Mouse (Mus musculus): ENCODE measurements around the gene Mgam.
A peak's percentile ranks its signal among the peaks of the same experiment; 100 is the strongest.
"Not testable (repeated sequence)": the region's sequence is repeated elsewhere in the genome, so short reads cannot be mapped to it uniquely, and the experiment has no call there.

The Mgam gene

DNA sequence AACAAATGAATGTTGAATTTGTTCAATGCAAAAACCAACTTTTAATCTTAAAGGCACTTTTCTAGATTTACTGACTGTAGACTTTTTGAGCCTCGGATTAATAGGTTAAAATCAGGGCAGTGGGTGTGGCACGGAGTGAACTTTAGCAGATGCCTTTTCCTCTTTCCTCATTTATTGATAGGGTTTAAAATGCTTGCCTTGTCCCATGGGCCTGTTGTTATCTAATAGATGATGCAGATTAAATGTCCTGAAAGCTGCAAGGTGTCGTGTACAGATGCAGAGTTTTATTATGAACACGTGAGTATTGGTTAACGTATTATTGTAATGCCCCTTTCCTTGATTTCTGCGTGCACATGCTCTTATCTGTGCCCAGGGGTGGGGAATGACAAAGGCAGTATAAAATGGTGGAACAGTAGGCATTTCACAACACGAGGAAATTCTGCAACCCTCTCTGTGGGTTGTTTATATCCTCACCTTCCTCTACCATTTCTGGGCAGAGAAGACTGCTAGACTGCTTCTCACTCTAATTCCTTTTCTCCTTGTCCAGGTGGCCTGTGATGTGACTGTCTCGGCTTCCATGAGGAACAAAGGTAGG is at the start of gene Mgam:
TSS of gene Mgam (plus strand) at position 426 of the 595 bp plus-strand sequence.
- no peak for DNase-seq (ENCODE audit: low read depth)

DNA sequence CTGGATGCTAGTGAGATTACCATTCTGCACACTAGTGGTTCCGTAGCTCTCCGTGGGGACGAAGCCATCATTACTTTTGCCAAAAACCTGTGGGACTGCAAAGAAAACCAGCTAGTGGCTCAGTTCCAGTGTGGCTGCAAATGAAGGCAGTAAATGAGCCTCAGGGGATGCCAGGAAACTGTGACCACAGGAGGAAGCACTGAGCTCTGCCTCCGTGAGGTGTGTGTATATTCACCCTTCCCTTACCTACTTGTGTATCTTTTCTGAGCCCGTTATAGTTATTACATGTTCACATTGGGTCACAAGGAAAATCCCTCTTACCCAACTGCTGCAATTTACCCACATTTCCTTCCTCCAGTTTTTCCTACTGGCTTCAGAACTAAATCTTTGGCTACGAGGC is 44.3 kb upstream of the Mgam start:
- DNase-seq (ENCODE audit: low read depth), result no peak

DNA sequence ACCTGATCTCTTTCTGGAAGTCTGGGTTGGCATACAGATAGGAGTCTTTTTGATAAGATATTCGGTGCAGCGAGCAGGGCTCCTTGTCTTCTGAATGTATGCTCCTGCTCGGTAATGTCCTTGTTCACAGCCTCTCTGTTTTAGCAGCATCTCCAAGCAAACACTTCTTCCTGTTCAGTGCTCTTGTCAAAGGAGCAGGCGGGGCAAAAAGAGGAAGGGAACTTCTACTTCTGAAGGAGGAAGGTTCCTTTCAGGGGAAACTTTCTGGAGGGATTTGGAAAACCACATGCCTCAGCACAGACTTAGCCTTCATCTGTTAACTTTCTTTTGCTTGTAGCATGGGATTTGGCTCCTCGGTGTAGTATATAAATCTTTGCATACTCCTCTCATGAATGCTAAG is 43.0 kb upstream of the Mgam start, which contains the start of gene Clec5a:
TSS of gene Clec5a (minus strand) at position 177 of the 400 bp plus-strand sequence.
- no peak for DNase-seq (ENCODE audit: low read depth)

DNA sequence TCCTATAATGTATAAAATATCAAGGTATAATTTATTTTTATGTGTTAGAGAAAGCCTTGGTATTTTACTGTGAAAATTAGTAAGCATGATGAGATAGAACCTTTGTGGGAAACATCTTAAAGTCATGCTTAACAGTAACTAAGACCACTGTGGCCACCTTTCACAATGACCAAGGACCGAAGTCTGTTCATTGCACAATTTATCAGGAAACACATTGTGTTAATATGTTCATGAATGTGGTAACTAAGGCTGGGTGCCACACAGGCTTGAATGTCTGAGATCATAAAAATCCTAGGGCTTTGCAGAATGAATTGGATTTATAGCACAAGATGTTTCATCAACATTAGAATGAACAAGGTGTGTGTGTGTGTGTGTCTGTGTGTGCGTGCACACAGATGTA is 40.3 kb upstream of the Mgam start:
- no peak for DNase-seq (ENCODE audit: low read depth)

DNA sequence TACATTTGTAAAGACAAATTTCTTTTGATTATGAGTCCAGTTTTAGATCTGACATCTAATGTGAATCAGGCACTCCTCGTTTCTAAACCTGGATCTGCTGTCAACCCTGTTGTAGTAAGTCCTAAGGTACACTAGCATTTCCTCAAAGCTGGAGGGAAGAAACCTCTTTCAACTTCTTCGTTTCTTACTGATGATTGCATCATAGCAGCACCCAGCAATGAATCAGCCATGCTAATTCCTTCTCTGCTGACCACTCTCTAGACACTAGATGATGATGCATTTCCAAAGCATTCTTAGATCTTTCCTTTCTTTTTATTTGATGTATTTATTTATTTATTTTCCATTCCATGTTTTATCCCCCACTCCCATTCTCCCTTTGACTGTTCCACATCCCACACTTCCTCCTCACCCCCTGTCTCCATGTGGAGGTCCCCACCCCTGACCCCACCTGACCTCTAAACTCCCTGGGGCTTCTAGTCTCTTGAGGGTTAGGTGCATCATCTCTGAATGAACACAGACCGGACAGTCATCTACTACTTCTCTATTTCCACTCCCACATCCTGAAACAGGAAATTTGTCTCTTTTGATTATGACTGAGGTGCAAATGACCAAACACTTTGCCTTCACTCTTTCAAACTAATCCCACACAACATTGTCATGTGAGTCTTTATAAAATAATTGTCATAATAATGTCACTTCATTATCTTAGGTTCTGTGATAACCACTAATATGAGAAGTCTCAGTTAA is 33.7 kb upstream of the Mgam start:
- DNase-seq (ENCODE audit: low read depth), result no peak

DNA sequence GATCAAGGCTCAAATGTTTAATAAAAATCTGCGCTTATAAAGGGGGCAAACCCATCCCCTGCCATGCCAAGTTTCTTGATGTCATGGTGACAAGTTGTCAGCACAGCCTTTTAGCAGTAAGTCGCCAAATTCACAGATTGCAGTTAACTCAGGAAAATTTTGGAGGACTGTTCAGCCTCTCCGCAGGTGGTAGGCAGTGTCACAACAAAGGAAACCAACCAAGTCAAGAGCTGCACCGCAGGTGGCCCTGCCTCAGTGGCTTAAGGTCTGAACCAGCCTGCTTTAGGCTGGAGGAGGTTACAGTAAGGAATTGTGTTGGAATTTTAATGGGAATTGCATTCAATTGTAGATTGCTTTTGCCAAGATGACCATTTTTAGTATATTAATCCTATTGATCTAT is 30.1 kb upstream of the Mgam start:
- not testable (repeated sequence) for DNase-seq (ENCODE audit: low read depth)

DNA sequence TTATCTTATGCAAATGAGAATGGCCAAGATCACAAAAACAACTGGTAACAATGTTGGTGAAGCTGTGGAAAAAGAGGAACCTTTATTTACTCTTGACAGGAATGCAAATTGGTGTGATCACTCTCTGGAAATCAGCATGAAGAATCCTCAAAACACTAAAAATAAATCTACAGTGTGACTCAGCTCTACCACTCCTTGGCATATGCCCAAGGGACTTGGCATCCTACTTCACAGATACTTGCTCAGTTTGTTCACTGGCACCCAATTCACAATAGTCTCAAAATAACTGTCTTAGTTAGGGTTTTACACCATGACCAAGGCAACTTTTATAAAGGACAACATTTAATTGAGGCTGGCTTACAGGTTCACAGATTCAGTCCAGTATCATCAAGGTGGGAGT is 21.2 kb upstream of the Mgam start:
- DNase-seq (ENCODE audit: low read depth), result no peak

DNA sequence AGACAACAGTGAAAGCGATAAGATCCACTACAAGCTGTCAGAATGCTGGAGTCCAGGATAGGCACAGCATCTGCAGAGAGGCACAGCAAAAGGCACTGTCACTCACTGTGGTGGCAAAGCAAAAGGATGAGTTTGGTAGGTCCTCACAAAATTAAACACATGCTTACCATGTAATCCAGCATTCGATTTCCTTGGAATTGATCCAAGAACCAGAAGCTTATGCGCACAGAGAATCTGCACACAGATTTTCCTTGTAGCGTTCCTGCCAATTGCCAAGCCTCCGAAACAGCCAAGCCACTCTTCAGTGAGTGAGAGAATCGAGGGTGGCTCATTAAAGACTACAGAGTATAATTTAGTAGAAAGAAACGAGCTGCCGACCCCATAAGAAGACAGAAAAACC is 18.4 kb upstream of the Mgam start:
- no peak for DNase-seq (ENCODE audit: low read depth)

DNA sequence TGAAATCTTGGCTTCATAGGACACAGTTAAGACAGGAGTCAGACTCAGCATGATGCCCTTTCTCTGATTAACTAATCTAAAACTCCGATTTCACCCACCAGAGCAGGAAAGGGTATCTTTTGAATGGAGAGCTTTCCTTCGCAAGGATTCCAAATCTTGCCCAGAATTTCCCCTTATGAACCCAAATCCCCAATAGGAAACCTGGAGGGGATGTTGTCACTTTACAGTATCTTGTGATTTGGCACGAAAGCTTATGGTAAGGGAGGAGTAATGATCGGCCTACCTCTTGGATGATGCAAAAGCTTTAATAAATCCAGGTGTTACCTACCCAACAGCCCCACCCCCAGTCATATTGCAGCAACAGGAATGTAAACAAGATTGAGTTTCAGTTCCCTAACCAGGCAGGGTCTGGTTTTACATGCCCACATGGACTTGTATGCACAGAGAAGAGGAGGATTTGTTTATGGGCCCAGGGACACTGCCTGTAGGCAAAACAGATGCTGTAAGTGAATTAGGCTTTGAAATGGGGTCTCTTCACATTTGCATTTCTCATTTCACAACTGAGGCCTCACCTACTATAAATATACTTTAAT is 15.3 kb upstream of the Mgam start, which contains the start of gene Tas2r138:
TSS of gene Tas2r138 (minus strand) at position 51 of the 593 bp plus-strand sequence.
- no peak for DNase-seq (ENCODE audit: low read depth)

DNA sequence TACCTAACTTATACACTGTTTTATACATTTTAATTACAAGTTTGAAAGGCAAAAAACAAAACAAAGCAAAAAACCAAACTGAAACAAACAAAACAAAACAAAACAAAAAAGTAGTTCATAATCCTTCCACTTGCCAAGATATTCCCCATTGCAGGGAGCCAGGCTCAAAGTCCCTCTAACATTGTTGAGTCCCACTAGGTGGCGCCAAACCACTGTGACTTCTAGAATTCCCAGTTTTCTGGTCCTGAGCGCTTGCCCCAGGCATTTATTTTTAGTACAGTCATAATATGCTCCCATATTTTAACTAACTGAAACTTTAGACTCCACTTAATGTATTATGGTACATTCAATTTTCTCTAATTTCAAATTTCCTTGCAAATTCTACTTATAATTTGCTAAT is 10.7 kb upstream of the Mgam start:
- peak; percentile 29 for DNase-seq (ENCODE audit: low read depth)

DNA sequence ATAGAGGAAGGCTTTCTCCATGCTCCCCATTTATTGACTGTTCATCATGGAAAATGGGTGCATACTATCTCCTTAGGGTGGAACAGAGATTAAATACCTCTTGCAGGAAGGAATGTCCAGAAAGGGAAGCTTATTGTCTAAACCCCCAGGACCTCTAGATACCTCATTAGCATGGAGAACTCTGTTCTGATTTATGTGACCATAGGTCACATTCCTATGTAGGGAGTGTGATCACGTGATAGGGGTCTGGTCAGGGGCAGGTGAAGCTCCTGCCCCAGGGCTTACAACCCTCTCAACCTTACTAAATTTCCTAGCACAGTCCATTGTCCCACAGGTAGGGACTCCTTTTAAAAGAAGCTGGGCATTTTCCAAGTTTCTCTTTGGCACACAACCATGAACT is 2.5 kb upstream of the Mgam start:
- no peak for DNase-seq (ENCODE audit: low read depth)

DNA sequence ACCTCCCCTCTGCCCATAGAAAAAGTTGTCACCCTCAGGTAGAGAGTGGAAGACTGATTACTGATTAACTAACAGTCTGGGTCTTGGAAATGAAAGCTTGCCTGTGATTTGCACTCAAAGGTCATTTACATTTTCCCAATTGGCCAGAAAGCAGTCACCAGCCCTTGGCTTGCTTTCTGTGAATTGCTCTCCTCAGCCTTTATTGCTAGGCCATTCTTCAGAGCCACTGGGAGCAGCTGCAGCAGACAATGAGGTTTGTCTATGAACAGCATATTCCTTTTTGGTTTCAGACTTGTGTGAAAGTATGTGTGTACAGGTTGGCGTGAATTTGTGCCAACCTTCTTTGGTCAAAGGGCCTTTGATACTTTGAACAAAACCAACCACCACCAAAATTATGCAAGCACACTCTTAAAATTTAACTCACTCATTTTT is 6.0 kb downstream of the Mgam start:
- no peak for DNase-seq (ENCODE audit: low read depth)

DNA sequence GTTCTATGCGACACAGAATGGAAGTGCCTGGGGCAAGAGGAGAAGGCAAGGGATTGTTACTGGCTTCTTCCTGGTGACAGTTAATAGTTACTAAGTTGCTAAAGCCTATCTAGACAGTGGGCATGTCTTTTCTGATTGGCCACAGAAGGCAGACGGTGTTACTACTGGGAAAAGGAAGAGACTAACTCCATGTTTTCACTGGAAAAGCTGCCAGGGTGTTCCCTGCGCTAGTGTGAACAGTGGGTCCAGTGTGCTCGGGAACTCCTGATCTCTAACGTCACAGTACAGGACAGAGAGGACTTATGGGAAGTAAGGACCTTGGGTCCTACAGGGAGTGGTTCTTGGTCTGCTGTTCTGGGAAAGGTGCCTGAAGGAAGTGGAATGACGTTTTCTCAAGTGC is 6.9 kb downstream of the Mgam start:
- no peak for DNase-seq (ENCODE audit: low read depth)

DNA sequence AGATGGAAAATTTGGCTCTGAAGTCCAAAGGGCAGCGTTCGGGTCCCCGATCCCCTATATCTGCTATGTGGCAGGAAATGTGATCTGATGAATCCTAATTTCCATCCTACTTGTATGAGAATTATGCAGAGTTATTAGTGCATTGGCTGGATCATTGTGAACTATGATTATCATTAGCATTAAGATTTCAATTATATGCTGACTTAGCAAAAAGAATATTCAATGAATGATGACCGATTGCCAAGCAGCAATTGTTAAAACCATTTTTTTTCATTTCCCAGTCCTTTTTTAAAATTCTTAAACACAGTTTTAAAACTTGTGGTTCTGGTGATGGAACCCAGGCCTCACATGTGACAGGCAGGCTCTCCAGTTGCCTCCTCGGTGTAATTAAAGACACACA is 9.1 kb downstream of the Mgam start:
- DNase-seq (ENCODE audit: low read depth), result no peak

DNA sequence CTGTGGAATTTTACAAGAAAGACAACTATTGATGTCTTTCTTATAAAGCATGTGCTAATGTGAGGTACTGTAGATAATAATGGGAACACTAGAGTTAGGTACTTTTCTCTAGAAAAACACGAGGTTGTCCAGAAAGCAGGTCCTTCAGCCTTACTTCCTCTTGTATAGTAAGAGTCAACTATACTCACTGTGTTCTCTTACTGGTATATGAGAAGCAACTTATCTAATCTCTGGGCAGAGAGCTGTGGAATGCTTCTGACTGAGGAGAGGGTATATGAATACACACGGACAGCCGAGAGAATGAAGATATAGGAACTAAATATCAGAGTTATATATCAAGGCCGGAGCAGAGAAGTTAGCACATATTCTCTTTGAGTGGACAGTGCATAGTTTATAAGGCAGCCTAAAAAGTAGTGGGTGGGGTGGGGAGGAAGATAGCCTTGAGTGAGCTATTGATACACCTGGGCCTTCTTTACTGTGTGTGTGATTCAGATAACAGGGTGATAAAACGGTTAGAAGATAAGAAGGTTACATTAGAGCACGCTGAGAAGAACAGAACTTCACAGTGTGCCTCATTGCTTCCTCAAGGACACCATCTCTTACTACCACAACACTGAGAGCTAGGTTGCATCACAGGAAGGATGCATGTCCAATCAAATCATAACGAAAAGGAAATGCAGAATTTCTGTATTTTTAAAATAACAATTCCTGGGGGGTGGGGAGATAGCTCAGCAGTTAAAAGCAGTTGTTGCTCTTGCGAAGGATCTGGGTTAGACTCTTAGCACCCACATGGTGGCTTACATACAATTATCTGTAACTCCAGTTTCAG is 12.3 kb downstream of the Mgam start:
- DNase-seq (ENCODE audit: low read depth), result no peak

DNA sequence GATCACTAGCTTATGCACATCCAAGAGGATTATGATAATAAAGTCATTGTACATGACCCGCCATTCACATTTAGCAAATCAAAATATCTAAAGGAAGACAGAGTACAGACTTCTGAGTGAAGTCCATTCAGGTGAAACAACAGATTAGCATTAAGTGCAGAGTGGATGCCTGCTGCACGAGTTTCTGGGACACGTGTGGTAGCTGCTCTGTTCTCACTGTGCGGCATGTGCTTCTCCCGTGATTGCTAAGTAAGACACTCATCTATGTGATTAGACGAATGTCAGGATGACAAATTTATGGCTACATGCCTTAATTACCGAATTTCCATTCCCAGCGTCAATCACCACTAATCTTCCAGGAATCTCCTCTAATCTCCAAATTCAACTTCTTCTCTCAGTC is 17.1 kb downstream of the Mgam start:
- DNase-seq (ENCODE audit: low read depth), result no peak

DNA sequence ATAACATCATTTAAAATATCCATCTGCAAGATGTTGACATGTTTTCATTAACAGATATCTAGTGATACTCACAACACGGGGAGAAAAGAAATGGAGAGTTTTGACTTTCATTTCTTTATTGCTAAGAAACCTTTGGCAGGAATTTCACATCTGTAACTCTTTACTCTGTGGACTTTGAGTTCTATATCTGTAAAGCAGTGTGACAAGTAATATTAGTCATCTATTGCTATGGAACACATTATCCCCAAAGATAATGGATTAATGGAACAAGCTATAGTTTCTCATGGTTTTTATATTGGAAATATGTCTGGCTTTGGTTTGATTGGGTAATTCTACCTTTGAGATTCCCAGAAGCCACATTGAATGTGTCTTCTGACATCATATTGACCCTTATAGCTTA is 22.3 kb downstream of the Mgam start:
- DNase-seq (ENCODE audit: low read depth), result no peak

DNA sequence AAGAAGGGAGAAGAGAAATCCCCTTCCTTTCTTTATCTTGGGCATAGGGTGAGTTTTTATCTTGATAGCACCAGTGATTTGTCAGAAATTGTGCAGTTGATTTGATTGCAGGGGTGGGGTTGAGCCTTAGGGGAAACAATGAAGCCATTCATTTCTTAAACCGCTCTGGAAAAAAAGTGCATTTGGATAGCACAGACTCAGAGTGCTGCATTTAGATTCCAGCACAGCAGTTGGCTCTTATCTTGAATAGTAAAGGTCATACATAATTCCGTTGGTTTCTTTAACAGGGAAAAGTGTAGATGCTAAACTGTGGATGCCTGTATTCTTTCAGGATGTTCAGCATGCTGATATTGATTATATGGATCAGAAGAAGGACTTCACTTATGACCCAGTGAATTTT is 32.3 kb downstream of the Mgam start:
- DNase-seq (ENCODE audit: low read depth), result no peak

DNA sequence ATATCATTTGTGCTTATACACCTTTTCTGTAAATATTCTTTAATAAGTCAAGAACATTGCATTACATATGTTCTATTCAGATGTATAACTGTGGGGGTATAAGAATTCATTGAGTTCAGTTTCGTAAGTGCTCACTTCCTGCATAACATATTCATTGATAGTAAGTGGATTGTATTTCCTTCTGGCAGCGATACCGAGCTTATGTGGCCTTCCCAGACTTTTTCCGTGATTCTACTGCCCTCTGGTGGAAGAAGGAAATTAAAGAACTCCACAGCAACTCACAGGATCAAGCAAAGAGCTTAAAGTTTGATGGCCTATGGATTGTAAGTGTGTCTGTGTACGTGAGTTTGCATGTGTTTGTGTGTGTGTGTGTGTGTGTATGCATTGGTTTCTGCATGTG is 60.5 kb downstream of the Mgam start:
- DNase-seq (ENCODE audit: low read depth), result peak; percentile 65

DNA sequence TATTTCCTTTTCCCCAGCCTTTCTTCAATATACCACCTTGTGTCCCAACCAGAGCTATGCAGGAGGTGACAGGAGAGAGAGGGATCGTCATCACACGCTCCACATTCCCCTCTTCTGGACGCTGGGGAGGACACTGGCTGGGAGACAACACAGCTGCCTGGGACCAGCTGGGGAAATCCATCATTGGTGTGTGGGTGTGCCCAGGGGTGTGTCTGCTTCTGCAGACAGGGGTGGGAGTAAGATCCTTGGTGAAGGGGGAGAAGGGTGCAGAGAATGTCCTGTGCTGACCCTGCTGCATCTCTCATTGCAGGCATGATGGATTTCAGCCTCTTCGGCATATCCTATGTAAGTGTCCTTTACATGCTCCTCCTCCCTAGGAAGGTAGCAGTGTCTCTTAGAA is 63.4 kb downstream of the Mgam start:
- DNase-seq (ENCODE audit: low read depth), result not testable (repeated sequence)

DNA sequence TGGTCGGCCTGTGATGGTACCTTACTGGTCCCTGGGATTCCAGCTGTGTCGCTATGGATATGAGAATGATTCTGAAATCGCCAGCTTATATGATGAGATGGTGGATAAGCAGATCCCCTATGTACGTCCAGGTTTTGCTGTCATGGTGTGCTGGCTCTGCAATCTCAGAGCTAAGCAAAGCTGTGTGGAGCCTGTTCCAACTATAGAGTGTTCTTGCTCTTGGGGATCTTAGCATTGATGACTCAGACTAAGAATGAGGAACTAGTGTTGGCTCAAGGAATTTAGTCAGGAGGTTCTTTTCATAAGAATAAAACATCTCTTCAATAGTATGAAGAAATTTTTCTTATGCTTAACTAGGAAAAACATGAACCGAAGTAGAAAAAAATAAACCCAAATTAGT is 84.9 kb downstream of the Mgam start:
- DNase-seq (ENCODE audit: low read depth), result not testable (repeated sequence)

DNA sequence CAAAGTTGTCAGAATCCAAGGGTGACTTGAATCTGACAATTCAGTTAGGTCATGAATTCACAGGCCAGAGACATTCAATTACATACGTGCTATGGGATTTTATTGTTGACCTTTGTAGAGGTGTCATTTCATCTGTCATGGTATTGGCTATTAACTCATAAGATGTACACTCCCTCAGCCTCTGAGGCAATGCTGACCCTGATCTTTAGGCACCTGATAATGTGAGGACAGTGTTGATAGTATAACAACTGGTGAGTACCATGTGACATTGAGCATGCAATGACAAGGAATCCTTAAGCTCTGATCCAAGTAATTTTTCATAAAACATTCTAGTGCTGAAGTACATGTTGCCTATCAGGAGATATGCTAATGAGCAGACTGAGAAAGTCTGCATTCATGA is 87.1 kb downstream of the Mgam start:
- no peak for DNase-seq (ENCODE audit: low read depth)

DNA sequence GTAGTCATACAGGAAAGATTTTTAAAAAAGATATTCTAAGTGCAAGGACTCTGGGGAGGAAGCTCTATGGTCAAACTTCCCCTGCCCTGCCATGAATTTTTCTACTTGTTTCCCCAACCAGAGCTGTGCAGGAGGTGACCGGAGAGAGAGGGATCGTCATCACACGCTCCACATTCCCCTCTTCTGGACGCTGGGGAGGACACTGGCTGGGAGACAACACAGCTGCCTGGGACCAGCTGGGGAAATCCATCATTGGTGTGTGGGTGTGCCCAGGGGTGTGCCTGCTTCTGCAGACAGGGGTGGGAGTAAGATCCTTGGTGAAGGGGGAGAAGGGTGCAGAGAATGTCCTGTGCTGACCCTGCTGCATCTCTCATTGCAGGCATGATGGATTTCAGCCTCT is 99.9 kb downstream of the Mgam start:
- DNase-seq (ENCODE audit: low read depth), result not testable (repeated sequence)

Measured in naive thymus-derived CD4-positive, alpha-beta T cell, adult 2 months (primary cell).